Mouse (Mus musculus) liver, embryonic 14.5 days (tissue): Measurements from ENCODE around the gene Slc2a3.

Experiments used
- CTCF ChIP-seq: IDR thresholded peaks from 2 replicates; pipeline ENCODE4 v1.5.1; 2016; ENCODE audit warnings: antibody characterized with exemption, low read depth, control low read depth
- EP300 ChIP-seq: IDR thresholded peaks from 2 replicates; pipeline ENCODE4 v1.6.1; 2016; ENCODE audit warnings: antibody characterized with exemption, low read depth

DNA sequence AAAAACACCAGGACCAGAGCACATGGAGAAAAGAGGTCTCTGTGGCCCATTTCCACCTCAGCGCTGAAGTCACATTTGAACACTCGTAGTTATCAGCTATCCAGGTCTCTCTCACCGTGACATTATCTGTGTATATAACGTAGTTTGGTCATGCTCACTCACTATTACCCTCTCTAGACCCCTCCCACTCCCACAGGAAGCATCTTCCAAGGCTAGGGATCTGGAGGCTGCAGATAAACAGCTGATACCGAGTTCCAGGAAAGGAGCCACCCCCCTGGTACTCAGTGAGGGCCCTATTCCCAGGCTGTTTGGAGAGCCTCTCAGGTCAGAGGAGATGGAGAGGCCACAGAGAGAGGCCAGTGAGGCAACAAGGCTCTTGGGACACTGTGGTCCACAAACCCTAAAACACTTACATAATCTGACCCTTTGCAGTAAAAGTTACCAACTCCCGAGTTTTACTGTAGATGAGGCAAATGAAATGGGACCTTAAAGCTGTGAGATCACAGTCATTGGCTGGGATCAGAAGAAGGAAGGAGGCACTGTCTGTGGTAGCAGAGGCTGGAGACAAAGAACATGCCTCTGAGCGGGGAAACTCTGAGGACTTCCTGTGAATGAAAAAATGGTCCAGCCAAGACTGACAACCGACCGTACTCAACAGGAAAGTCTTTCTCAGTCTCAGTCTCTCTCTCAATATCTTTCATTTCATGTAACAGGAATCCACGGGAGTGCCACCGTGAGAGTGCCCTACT is 38.3 kb downstream of the Slc2a3 start:
- TF ChIP-seq CTCF (no peak), EP300 (peak; percentile 75)
